Mouse (Mus musculus) activated CD4-positive, CD25-positive, alpha-beta regulatory T cell, adult 4 months (primary cell): Measurements from ENCODE around the gene Pax3. TPM values are rescaled to one million over a fixed set of nuclear protein-coding genes. Genes with fewer than 3 reads are reported as not detected.

Experiments
- ATAC-seq: one replicate; pipeline ENCODE4 v1.8.0; 2017
- polyA plus RNA-seq, 2 experiments: library from polyadenylated mRNA; unstranded; fragments of 100-300 nt; shearing (Covaris generic); gene quantifications; one replicate each; pipeline ENCODE4 v1.2.1; 2017

Pax3 gene
- polyA plus RNA-seq, 2 experiments from 2014 or later = 0.17 TPM; not detected in 1

DNA sequence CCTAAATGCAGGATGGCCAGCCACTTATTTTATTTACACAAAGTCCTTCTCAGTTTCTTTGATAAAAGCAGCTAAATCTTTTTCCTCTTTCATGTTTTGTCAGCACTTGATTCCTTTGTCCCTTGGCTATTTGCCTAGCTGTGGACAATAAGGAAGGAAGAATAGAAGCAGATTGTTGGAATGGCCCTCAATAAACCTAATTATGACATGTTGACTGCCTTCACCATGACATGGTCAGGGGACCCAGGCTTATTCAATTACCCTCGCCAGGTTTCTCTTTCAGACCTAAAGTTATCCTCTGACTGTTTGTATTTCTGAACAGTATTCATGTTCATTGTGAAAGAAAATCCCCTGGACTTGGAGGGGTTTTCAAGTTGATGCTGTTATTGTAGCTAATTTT lies 25.3 kb downstream of the Pax3 start:
- no peak for ATAC-seq

DNA sequence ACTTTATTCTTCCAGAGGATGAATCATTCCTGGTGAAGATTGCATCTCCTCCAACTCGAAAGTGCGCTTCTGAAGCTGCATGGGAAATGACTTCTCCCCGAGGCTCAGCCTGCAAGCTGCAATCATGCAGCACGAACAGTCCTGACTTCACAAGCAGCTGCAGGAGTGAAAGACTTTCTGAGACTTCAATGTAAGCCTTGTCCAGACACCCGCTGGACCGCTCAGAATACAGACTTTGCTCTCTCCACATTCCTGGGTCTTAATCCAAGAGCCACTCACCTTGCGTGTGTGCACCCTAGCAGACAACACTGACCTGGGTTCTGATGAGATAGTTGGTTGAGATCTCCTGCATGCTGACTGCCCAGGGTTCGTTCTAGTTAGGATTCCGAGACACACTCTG lies 26.2 kb downstream of the Pax3 start:
- no peak for ATAC-seq

DNA sequence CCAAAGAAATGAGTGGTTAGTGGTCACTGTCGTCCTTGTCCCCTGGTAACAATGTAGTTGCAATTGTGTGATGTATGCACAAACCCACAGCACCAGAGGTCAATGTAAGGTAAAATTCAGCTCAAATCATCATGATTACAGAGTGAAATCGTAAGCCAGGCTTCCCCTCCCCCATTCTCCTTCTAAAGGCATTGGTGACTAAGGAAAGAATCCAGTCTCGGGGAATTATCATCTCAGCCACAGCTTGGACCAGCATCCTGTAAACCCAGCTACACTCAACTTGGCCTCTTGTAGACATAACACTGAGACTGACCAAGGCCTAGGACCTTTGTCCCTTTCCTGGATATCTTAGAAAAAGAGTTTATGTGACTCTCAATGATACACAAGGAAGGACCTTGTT lies 28.1 kb downstream of the Pax3 start:
- ATAC-seq = no peak

DNA sequence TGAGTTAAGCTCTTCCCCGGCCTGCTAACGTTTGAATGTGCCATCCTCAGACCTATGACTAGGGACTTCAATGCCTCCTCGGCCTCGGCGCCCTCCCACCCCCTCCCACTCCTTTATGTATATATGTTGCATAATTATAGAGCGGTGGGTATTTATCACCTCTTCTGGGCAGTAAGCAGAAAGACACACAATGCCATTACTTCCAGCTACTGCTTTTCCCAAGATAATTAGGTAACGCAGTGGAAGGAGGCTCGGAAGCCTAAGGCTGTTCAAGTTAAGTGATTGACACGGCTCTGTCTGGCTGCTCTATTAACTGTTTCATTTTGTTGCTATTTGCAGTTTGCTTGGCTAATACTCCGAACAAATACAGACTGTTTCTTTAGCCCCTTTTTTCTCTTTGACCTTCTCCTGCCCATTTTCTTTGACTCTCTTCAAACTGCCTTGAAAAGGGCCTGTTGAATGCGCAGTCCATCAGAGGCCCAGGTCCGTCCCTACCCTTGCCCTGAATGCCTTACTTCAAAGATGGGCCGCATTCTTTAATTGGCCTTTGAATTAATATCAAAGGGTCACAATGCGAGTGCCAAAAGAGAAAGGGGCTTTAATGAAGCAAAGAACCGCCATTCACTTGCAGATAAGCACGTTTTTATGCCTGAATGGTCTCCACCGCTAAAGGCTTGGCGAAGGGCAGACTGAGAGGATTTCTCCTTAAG lies 29.2 kb downstream of the Pax3 start:
- no peak for ATAC-seq

DNA sequence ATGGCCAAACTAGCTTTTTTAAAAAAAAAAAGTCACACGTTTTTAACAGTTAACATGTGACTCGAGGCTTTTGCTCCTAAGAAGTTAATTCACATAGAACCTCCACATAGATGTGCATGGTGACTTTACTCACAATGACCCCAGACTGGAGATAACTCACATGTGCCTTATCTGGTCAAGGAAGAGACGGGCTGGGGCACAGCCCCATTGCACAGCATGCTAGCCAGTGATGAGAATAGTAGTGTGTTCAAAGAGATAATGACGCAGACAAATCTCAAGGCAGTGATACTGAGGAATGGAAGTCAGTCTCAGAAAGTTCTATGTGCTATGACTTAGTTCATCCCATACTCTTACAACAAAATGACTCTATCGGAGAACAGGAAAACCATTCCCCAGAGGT lies 35.2 kb downstream of the Pax3 start:
- ATAC-seq = no peak

DNA sequence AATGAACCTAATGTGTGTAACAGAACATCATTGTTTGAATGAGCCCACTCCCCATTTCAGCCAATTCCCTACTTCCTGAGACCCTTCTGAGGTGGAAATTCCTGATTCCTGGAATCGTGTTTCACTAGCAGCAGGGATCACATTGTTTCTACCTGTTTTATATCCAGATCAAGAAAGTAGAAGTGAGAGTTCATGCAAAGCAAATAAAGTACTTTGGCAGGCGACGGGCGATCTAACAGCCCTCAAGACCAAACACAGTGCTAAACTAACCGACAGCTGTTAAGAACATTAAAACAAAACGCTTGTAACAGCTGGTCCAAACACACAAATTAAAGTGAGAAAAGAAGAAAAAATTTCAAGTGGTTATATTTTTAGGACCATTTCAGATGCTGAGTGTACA lies 39.0 kb downstream of the Pax3 start:
- no peak for ATAC-seq

DNA sequence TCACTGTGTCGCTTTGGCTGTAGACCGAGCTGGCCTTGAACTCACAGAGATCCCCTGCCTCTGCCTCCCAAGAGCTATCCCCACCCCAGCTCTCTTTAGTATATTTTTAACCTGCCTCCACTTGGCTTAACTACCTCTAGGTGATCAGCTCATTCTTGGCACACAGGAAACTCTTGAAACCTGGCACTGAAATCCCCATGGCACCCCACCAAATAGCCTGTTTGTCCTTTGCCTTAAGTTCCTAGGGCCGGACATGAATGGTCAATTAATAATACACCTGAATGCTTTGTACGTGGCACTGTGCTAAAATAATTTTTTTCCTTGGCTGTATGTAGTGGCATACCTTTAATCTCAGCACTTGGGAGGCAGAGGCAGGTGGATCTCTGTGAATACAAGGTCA lies 41.1 kb downstream of the Pax3 start:
- no peak for ATAC-seq

DNA sequence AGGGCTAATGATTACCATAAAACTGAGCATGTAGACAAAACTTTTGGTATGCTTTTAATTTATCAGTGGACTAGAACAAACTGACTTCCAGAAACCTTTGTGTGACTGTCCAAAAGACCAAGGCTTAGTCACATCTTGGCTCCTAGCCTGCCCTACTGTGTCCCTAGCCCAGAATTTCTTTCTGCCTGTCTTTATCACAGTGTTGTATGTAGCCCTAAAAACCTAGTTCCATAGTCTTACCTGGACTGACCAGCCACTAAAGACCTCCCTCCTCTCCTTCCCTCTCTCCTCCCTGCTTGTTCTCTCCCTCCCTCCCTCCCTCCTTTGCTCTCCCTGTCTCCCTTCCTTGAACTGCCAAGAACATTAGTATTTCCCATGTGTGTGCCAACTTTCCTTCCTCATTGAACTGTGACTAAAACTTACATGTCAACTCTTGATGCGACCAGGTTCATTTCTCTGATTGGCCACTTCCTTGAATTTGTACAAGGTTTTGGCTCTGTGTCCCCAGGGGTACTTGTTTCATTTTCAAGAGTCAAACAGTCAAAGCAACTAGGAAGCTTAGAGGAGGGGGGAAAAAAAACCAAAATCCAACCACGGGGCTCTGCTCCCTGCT lies 48.8 kb downstream of the Pax3 start:
- no peak for ATAC-seq

DNA sequence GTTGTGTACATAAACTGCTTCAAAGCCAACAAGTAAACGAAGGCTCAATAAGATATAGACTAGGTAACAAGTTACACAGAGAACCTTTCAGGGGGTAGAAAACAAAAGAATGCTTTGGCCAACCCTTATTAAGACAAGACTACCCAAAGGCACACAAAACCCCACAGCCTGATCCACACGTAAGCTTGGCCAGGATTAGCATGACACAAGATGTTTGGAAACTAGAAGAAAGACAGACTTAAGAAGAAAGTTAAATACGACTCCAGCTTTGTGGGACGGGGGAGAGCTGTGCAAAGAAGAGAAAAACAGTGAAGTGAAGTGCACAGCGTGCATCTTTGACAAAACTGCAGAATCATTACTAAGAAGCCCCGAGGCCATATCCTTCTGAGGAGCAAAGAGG lies 53.5 kb downstream of the Pax3 start:
- no peak for ATAC-seq

DNA sequence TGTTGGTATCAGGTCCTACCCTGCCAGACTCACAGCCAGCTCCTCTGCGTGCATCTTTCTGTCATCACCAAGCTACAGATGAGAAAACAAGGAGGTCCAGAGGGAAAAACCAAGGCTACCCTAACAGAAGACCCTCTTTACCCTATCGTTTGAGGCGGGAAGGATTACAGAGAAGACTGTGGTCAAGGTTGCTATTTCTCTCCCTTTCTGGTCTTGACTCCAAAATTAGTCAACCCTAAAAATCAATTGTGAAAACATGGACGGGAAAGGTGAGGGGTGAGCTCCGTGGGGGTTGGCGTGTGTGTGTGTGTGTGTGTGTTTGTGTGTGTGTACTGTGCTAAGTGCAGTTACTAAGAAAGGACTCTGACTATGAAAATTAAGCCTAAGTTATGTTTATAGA lies 54.0 kb downstream of the Pax3 start:
- ATAC-seq = no peak

DNA sequence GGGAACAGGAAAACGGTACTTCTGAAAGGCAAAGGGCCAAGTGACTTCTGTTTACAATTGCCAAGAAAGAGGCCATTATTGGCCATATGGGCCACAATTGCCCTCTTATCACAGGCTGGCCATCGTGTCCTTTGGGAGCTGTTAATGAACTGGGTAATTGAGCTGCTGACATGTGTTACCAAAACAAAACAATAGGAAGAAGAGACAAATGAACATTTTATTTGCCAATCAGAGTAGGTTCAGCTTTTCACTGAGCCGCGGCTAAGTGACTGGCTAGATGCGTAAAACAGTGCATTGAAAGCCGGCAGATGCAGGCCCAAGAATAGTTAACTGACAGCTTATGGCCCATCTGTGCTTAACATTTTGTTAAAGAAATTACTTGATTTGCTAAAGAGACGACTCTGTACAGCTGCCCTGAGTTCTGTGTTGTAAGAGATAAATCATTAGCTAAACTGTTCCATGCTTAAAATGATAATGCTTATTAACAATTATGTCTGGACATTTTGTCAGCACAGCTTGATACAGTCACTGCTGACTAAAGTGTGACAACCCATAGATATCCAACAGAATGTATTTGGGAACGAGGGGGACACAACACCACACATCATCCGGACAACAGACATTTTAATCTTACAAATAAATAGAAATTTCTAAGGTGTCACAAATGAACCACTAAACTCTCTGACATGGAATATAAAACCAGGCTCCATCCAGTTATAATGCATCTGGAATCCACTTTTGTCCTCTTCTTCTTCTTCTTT lies 55.0 kb downstream of the Pax3 start:
- ATAC-seq = no peak

DNA sequence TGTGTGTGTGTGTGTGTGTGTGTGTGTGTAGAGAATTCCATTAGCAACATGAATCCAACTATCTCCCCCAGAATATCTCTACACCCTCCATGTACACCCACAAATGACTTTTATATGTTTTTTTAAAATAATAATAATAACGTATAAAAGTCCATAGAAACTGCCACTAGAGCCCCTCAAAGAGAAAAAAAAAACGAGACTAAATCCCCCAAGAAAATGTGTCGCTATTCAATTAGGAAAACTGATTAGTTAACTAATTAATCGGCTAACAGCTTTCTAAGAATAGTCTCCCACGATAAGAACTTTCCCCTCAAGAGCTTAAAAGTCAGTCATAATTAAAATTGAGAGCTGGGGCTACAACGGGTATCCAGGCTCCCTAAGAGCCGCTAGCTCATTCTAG lies 55.6 kb downstream of the Pax3 start:
- no peak for ATAC-seq

DNA sequence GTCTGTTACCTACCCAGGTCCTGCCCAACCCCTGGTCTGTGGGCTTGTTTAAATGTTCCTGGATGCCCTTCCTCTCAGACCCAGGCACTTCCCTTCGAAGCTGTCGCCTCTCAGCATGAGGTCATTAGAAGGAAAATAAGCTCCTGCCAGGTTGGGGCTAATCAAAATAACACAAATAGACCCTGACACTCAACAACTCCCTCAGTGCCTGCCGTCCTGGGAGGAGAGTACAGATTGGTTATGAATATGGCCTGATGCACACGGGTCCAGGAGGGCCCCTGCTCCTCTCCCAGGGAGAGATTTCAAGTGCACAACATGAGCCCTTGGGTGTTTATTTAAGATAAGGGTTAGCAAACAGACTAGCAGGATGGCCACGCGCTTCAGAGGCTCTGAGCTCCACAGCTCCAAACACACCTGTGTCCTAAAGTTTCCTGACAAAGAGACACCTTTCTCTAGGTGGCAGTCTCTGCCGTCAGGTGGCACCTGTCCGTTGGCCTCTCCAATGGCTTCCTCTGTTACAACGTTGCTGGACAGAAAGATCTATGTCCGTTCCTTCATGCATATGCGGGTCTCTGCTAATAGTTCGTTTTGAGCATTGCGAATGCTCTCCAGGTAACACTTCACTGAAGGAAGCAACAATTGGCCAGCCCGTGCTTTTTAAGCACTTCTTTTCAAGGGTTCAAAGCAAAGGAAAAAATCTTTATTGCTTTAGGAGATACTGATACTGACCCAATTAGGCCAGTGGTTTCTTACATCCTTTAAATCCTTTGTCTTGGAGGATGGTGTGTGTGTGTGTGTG lies 56.2 kb downstream of the Pax3 start:
- no peak for ATAC-seq

DNA sequence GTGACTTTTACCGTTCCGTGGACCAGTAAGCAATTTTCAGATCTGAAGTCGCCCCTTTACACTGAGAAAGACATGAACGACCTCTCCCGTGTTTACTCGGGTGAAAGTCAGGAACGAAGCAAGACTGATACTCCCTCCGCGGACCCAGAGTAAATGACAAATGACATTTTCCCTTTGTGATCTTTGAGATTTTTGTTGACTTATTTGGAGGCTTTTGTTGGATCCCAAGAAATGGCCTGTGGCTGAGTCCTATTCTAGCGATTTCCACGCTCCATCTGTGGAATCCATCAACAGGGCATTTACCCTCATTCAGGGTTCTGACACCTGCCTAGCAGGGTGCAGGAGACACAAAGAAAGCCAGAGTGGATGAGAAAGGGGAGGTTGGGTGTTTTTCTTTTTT lies 57.6 kb downstream of the Pax3 start:
- ATAC-seq = no peak

DNA sequence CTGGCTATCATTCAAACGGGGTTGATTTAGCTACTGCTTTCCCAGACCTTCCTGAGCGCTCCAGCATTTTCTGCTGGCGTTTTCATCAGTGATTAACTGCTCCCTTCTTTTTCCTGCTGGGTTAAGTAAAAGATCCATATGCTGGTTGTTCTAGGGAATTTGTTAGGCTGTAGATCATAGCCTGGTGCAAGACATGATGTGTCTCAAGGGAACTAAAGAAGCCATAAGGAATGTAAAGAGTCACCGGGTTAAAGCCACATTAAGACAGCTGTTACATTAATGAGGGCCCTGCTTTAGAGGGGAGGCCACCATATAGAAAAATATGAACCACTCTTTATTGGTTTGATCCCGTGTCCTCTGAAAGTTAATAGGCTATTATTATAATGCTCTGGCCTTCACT lies 67.7 kb downstream of the Pax3 start:
- ATAC-seq = no peak

DNA sequence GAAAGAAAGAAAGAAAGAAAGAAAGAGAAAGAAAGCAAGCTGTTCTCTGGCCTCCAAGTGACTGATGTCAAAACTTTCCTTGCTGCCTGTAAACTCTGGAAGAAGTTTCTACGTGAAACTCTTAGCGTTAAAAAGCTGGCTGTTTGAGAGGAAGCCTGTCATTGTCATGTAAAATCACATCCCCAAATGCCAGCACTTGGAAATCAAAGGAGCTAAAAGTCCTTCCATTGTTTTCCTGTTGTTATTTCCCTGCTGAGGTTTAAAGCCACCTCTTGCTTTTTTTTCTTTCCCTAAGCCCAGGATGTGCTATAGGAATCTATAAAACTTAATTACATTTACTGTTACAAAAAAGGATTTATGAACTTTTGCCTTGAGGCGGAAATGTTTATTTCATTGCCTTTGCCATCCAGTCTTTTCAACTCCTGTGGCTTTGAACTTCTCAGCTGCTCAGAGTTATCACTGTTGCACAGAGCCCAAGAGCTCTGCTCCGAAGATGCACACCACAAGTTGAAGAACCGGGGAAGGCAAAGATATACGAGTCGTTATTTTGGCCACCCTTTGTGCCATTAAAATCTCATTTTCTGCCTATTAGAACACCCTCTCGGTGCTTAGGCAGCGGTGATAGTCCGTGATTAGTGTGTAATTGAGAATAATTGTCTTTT lies 76.9 kb downstream of the Pax3 start:
- no peak for ATAC-seq

DNA sequence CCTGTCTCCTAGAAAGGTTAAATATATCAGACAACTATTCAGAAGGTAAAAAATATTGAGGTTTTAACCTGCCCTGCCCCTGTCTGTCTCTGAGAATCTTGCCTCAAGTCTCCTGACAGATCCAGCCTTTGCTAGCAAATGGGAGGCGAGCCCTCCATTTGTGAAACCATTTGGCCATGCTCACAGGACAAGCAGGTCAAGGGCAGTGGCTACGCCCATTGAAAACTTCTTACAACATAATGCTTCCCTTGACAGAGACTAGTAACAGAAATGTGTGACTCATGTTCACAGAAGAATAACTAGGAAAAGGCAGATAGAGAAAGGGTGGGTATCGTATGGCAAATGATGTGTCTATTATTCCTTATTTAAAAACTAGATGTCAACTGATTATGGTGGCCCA lies 80.9 kb downstream of the Pax3 start:
- no peak for ATAC-seq

DNA sequence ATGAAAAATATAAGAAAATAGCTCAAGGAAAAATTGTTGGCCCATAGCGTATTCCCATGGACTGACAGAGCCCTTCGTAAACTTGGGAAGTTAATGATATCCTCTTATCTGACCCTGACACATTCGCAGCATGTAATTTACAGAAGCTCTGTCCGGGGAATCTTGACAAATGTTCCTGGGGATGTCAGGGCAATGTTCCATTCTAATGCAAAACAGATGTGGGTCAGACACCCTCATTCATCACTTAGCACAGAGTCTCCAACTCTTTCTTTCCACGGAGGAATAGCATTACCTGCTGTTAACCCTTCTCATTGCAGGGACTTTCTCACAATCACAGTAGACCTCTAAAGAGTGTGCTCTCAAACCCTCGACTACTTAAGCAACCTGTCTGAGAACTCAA lies 86.6 kb downstream of the Pax3 start:
- no peak for ATAC-seq

DNA sequence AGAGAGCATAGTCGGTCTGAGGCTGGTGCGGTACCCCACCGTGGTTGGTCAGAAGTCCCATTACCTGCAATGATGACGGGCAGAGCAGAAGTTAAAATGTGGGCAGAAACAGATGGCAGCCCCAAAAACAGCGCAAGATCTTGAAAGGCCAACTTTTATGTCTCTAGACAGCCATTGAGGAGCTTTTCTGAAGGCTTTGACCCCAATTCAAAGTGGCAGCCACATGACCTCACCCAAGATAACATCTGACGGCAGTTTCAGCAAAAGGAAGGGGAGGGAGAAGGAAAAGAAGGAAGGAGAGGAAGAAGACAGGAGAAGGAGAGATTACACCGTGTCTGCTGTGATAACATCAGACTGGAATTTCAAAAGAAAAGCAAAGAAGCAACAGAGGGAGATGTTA lies 93.4 kb downstream of the Pax3 start:
- ATAC-seq = no peak

DNA sequence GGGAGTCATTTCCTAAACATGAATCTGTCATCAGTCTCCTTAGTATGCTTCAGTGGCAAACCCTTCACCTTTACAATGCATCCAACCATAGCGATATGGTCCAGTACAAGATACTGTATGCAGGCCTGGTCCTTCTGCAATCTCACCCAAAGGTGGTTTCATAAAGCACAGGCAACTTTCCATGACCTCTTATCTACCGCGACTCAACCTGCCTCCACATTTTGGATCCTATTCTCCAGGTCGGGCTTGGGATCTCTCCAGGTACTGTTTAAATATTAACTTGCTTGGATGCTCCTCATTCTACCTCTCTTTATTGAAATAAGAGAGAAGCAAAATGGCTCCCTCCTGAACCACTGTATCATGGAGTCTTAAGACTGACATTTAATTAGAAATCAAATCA lies 103.3 kb downstream of the Pax3 start:
- no peak for ATAC-seq

DNA sequence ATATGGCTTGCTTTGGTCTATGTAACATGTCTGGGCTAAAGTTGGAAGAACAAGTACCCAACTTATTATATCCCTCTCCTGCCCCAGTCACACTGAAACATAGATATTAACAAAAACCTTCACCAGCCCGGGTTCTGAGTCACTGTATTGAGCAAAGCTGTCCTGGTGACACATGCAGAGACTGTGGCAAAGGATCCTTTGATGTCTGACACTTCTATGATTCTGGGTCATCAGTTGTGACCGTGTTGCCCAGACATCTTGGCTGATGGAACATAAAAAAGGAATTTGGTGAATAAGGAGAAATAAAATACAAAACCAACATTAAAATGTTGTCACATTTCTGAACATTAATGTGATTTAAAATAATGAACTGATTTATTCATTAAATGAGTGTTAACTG lies 108.3 kb downstream of the Pax3 start:
- no peak for ATAC-seq

DNA sequence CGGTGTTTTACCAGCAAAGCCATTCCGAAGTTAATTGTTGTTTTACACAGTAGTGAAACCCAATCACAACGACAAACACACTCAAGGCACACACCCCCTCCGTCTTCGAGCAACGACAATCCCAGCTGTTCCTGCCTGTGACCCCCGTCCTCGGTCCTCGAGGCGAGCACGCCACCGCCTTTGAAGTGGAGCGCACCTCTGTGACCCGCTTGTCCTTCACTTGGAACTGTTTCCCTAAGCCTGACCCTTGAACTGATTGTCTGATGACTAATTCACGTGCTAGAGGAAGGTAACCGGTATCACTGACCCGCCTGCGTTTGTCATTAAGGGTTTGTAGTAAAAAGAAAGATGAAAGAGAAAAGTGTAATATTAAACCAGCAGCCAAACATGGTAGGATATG lies 115.2 kb downstream of the Pax3 start:
- ATAC-seq = no peak

DNA sequence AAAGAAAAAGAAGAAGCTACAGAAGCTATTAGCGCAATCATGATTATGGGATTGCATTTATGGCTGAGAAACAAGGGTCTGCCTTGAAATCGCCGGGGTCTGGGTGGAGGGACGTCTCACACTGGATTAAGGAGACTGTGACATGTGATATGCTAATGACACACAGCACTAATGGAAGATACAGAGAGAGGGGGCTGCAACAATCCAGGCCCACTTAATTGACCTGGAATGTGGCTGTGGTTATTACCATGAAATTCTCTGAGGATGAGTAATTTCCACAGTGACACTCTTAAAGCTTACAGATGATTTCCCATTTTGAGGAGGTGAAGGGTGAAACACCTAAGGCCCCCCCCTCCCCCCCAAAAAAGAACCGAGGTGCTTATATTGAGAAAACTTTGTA lies 136.1 kb downstream of the Pax3 start:
- no peak for ATAC-seq
